Mouse (Mus musculus): Measurements from ENCODE around the gene Gm36864. TPM values are rescaled to one million over a fixed set of nuclear protein-coding genes. Genes with fewer than 3 reads are reported as not detected.

Gene Gm36864
- total and polyA plus RNA-seq, 2 experiments from 2014 or later, result not detected

DNA sequence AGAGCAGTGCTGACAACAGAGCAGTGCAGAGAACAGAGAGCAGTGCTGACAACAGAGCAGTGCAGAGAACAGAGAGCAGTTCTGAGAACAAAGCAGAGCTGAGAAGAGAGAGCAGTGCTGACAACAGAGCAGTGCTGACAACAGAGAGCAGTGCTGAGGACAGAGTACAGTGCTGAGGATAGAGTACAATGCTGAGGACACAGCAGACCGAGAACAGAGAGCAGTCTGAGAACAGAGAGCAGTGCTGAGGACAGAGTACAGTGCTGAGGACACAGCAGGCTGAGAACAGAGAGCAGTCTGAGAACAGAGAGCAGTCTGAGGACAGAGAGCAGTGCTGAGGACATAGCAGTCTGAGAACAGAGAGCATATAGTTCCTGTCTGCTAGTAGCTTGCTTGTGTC is 4.7 kb downstream of the Gm36864 start:
- no peak overlapping the region for H3K4me3 ChIP-seq (ENCODE audit: low read depth, low read length)
- no peaks in the 10 kb centered on the region for H3K36me3 ChIP-seq (replicated peaks; ENCODE audit: control insufficient read depth, insufficient read depth, low read length)
- no peak for TF ChIP-seq EP300 (IDR thresholded peaks at IDR 0.05; ENCODE audit: low read depth)
- TF ChIP-seq CTCF (IDR thresholded peaks at IDR 0.05; ENCODE audit: low read depth), result no peak
- 24% methylated on average over 1 of the region's 1 CpGs for WGBS
- no peak overlapping the region for H3K27ac ChIP-seq (ENCODE audit: low read depth)
- peaks cover 2% of the 10 kb centered on the region; the same call in 1 of the 2 replicates for H3K4me1 ChIP-seq (ENCODE audit: control insufficient read depth, insufficient read depth)
- no peaks in the 10 kb centered on the region for H3K27me3 ChIP-seq (ENCODE audit: control insufficient read depth, insufficient read depth, low read length)
- DNase-seq (ENCODE audit: low spot score), result no peak
- H3K9me3 ChIP-seq (replicated peaks; ENCODE audit: control insufficient read depth, low read length), result no peaks in the 10 kb centered on the region
- H3K9ac ChIP-seq (replicated peaks; ENCODE audit: low read depth, low read length), result no peak overlapping the region
- no peak for ATAC-seq (ENCODE audit: insufficient read depth, low read depth)
- no peak overlapping the region for H3K4me2 ChIP-seq (ENCODE audit: low read depth, low read length)

- Histone ChIP-seq H3K9me3 (replicated peaks; ENCODE audit: control insufficient read depth, low read length) (no peaks in the 10 kb centered on the region), H3K36me3 (replicated peaks; ENCODE audit: control insufficient read depth, insufficient read depth, low read length) (no peaks in the 10 kb centered on the region), H3K4me2 (ENCODE audit: low read depth, low read length) (no peak overlapping the region), H3K4me3 (ENCODE audit: low read depth, low read length) (no peak overlapping the region), H3K4me1 (ENCODE audit: control insufficient read depth, insufficient read depth) (peaks cover 4% of the 10 kb centered on the region; the same call in 1 of the 2 replicates), H3K27me3 (ENCODE audit: control insufficient read depth, insufficient read depth, low read length) (no peaks in the 10 kb centered on the region), H3K27ac (ENCODE audit: low read depth) (no peak overlapping the region), H3K9ac (replicated peaks; ENCODE audit: low read depth, low read length) (no peak overlapping the region)
- ATAC-seq (ENCODE audit: insufficient read depth, low read depth), result no peak
- WGBS, result 49% methylated on average over 2 of the region's 2 CpGs
- no peak for DNase-seq (ENCODE audit: low spot score)
- TF ChIP-seq CTCF (IDR thresholded peaks at IDR 0.05; ENCODE audit: low read depth) (0 out of 2 replicates have a peak, but pooled peaks have one; percentile 12), EP300 (IDR thresholded peaks at IDR 0.05; ENCODE audit: low read depth) (no peak)
These were observed 5.2 kb downstream of the Gm36864 start for GRCm38 (mm10) chr7:44241163-44241562.

GRCm38 (mm10) chr7:44244080-44244479 is 8.1 kb downstream of the Gm36864 start:
- H3K36me3 ChIP-seq (replicated peaks; ENCODE audit: control insufficient read depth, insufficient read depth, low read length), result peaks cover 12% of the 10 kb centered on the region
- no peak overlapping the region for H3K9ac ChIP-seq (replicated peaks; ENCODE audit: low read depth, low read length)
- no peak overlapping the region for H3K4me3 ChIP-seq (ENCODE audit: low read depth, low read length)
- ATAC-seq (ENCODE audit: insufficient read depth, low read depth), result no peak
- WGBS, result 50% methylated on average over 1 of the region's 1 CpGs
- H3K9me3 ChIP-seq (replicated peaks; ENCODE audit: control insufficient read depth, low read length), result no peaks in the 10 kb centered on the region
- no peak for TF ChIP-seq EP300 (IDR thresholded peaks at IDR 0.05; ENCODE audit: low read depth)
- TF ChIP-seq CTCF (IDR thresholded peaks at IDR 0.05; ENCODE audit: low read depth), result no peak
- peaks cover 12% of the 10 kb centered on the region for H3K4me1 ChIP-seq (ENCODE audit: control insufficient read depth, insufficient read depth)
- H3K27ac ChIP-seq (ENCODE audit: low read depth), result no peak overlapping the region
- no peak for DNase-seq (ENCODE audit: low spot score)
- H3K4me2 ChIP-seq (ENCODE audit: low read depth, low read length), result no peak overlapping the region
- H3K27me3 ChIP-seq (ENCODE audit: control insufficient read depth, insufficient read depth, low read length), result no peaks in the 10 kb centered on the region

DNA sequence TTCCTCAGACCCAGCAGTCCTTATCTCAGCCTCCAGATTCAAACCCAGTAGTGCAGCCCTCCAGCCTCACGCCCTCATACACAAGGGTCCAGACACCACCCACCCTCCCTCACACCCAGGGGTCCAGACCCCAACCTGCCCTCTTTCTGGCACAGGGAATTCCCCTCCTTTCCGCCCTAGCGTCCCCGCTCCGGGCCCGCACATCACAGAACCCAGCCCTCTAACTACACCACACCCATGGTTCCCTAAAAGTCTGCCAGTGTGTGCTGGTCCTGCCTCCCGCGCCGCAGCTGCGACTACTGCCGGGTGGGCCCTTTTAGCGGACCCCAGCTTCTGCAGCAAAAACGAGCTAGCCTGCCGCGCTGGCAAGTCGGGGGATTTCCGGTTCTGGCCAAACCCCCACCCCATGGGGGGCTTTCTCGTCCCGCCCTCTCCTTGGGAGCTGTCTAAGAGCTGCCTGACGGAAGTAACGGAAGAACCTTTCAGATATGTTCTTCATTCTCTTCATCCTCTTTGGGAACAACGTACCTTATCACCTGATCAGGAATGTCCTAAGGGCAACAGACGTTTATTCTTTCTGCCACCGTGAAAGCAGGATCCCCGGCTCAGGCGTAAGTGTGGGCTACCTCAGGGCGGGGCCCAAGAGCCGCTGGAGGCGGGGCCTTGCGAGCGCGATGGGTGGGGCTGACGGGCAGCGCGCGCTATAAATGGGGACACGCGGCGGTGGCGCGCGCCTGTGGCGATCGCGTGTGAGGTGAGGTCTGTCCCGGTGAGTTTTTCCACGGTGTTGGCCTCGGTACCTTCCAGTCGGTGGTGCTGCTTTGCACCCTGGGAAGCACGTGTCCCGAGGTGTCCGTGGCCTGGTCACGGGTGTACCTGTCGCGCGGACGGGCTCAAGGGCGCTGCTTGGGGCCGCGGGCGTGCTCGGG is 10.3 kb downstream of the Gm36864 start, which contains the start of the genes 1700028J19Rik and 2410002F23Rik:
1700028J19Rik (minus strand) TSS at position 641 of the 929 bp plus-strand sequence.
2410002F23Rik (plus strand) TSS at position 668 of the 929 bp plus-strand sequence.
- Histone ChIP-seq H3K4me3 (ENCODE audit: low read depth, low read length) (peak within 1 kb of the TSS; percentile 72), H3K9ac (replicated peaks; ENCODE audit: low read depth, low read length) (peak within 1 kb of the TSS; percentile 97), H3K27me3 (ENCODE audit: control insufficient read depth, insufficient read depth, low read length) (no peaks in the 10 kb centered on the region), H3K27ac (ENCODE audit: low read depth) (peak within 1 kb of the TSS; percentile 87), H3K4me2 (ENCODE audit: low read depth, low read length) (peak within 1 kb of the TSS; percentile 88), H3K9me3 (replicated peaks; ENCODE audit: control insufficient read depth, low read length) (no peaks in the 10 kb centered on the region), H3K4me1 (ENCODE audit: control insufficient read depth, insufficient read depth) (peaks cover 12% of the 10 kb centered on the region), H3K36me3 (replicated peaks; ENCODE audit: control insufficient read depth, insufficient read depth, low read length) (peaks cover 31% of the 10 kb centered on the region)
- TF ChIP-seq CTCF (IDR thresholded peaks at IDR 0.05; ENCODE audit: low read depth) (no peak), EP300 (IDR thresholded peaks at IDR 0.05; ENCODE audit: low read depth) (peak; percentile 96)
- ATAC-seq (ENCODE audit: insufficient read depth, low read depth) (peak; percentile 91), DNase-seq (ENCODE audit: low spot score) (peak; percentile 88)
- under 1% methylated on average over 62 of the region's 62 CpGs for WGBS

- Histone ChIP-seq H3K27ac (ENCODE audit: low read depth) (peak overlapping the region; percentile 87), H3K4me3 (ENCODE audit: low read depth, low read length) (peak overlapping the region; percentile 72), H3K27me3 (ENCODE audit: control insufficient read depth, insufficient read depth, low read length) (no peaks in the 10 kb centered on the region), H3K9me3 (replicated peaks; ENCODE audit: control insufficient read depth, low read length) (no peaks in the 10 kb centered on the region), H3K4me1 (ENCODE audit: control insufficient read depth, insufficient read depth) (peaks cover 12% of the 10 kb centered on the region), H3K9ac (replicated peaks; ENCODE audit: low read depth, low read length) (peak overlapping the region; percentile 97), H3K4me2 (ENCODE audit: low read depth, low read length) (peak overlapping the region; percentile 88), H3K36me3 (replicated peaks; ENCODE audit: control insufficient read depth, insufficient read depth, low read length) (peaks cover 32% of the 10 kb centered on the region)
- ATAC-seq (ENCODE audit: insufficient read depth, low read depth) (peak; percentile 61), DNase-seq (ENCODE audit: low spot score) (peak; percentile 39)
- under 1% methylated on average over 21 of the region's 23 CpGs for WGBS
- TF ChIP-seq EP300 (IDR thresholded peaks at IDR 0.05; ENCODE audit: low read depth) (no peak), CTCF (IDR thresholded peaks at IDR 0.05; ENCODE audit: low read depth) (no peak)
These were observed 11.1 kb downstream of the Gm36864 start for GRCm38 (mm10) chr7:44246984-44247470.

Measured in heart, postnatal 0 days (tissue).